Mouse (Mus musculus): Measurements from ENCODE around the gene Tex264. TPM values are rescaled to one million over a fixed set of nuclear protein-coding genes. Genes with fewer than 3 reads are reported as not detected.

Gene Tex264
- polyA plus RNA-seq, 1 experiment from 2014 or later: 79.7 TPM

DNA sequence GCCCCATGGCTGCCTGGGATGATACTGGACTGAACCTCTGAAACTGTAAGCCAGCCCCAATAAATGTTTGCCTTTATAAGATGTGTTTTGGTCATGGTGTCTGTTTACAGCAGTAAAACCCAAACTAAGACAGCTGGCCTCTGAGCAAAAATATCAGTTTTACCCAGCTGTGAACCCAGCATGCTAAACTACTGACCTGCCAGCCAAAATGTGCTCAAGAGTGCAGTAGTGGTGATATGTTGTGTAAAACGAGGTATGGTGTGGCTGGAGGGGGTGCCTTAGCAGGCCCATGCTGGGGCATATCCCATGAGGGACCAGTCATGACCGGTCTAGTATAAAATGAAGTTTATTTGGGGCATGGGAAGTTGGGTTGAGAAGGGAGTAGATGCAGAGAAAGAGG lies 71.8 kb downstream of the Tex264 start:
- ATAC-seq (ENCODE audit: low FRiP score, low TSS enrichment) (no peak), DNase-seq (ENCODE audit: low spot score) (no peak)
- no peak overlapping the region for H3K9ac ChIP-seq (ENCODE audit: low read length)
- no peak overlapping the region for H3K4me2 ChIP-seq (replicated peaks; ENCODE audit: low read depth)
- no peak overlapping the region for H3K4me3 ChIP-seq (ENCODE audit: low read depth, low read length)
- no peaks in the 10 kb centered on the region for H3K9me3 ChIP-seq (ENCODE audit: control insufficient read depth, low read length)
- no peaks in the 10 kb centered on the region for H3K27me3 ChIP-seq (ENCODE audit: control insufficient read depth, insufficient read depth, low read length)
- H3K36me3 ChIP-seq (ENCODE audit: control insufficient read depth, insufficient read depth, low read length): no peaks in the 10 kb centered on the region
- WGBS: 43% methylated on average over 2 of the region's 2 CpGs
- TF ChIP-seq EP300 (optimal IDR thresholded peaks at IDR 0.05) (no peak), CTCF (IDR thresholded peaks at IDR 0.05; ENCODE audit: low read depth) (no peak)
- no peak overlapping the region for H3K27ac ChIP-seq (replicated peaks)
- no peaks in the 10 kb centered on the region for H3K4me1 ChIP-seq (replicated peaks; ENCODE audit: control insufficient read depth, insufficient read depth)

DNA sequence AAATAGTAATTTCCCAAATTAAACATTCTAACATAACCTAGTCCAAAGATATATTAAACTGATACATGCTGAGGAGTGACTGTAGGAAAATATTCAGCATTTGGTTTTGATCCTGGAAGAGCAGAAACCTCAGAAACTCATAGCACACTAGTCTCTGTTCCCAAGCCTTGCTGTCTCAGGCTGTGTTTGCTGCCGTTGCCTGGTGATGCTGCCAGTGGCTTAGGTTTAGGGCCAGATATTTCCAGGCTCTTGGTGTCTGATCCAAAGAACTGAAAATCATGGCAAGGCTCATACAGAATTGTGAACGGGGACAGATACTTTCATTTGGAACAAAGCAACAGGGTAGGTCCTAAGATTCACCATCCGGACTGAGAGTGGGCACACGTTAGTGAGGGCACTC lies 75.0 kb downstream of the Tex264 start:
- DNase-seq (ENCODE audit: low spot score) (no peak), ATAC-seq (ENCODE audit: low FRiP score, low TSS enrichment) (no peak)
- Histone ChIP-seq H3K9me3 (ENCODE audit: control insufficient read depth, low read length) (no peaks in the 10 kb centered on the region), H3K27ac (replicated peaks) (no peak overlapping the region), H3K4me1 (replicated peaks; ENCODE audit: control insufficient read depth, insufficient read depth) (no peaks in the 10 kb centered on the region), H3K9ac (ENCODE audit: low read length) (no peak overlapping the region), H3K4me2 (replicated peaks; ENCODE audit: low read depth) (no peak overlapping the region), H3K36me3 (ENCODE audit: control insufficient read depth, insufficient read depth, low read length) (no peaks in the 10 kb centered on the region), H3K27me3 (ENCODE audit: control insufficient read depth, insufficient read depth, low read length) (no peaks in the 10 kb centered on the region), H3K4me3 (ENCODE audit: low read depth, low read length) (no peak overlapping the region)
- WGBS: 85% methylated on average over 4 of the region's 4 CpGs
- no peak for TF ChIP-seq EP300 (optimal IDR thresholded peaks at IDR 0.05)
- TF ChIP-seq CTCF (IDR thresholded peaks at IDR 0.05; ENCODE audit: low read depth): no peak

Other genes with a start within 250 kb of the Tex264 start
- gene Acy1, start 247.6 kb downstream of the Tex264 start, polyA plus RNA-seq (2015; fragmentation: Nextera tagmentation; extraction: Ambion mirVana): 20.7 and 23.9 TPM in 2 replicates
- 39.0 and 46.0 TPM in 2 replicates for gene Abhd14b, start 238.5 kb downstream of the Tex264 start, polyA plus RNA-seq (2015; fragmentation: Nextera tagmentation; extraction: Ambion mirVana)
- 23.1 and 23.2 TPM in 2 replicates for gene Abhd14a, start 238.2 kb downstream of the Tex264 start, polyA plus RNA-seq (2015; fragmentation: Nextera tagmentation; extraction: Ambion mirVana)
- 16.8 and 20.3 TPM in 2 replicates for gene Pcbp4, start 232.6 kb downstream of the Tex264 start, polyA plus RNA-seq (2015; fragmentation: Nextera tagmentation; extraction: Ambion mirVana)
- gene Gpr62, start 220.0 kb downstream of the Tex264 start, polyA plus RNA-seq (2015; fragmentation: Nextera tagmentation; extraction: Ambion mirVana): 0.15 and 0.23 TPM in 2 replicates
- 22.4 and 23.3 TPM in 2 replicates for gene Rrp9, start 210.0 kb downstream of the Tex264 start, polyA plus RNA-seq (2015; fragmentation: Nextera tagmentation; extraction: Ambion mirVana)
- 5.8 TPM in 2 replicates for gene Parp3, start 209.0 kb downstream of the Tex264 start, polyA plus RNA-seq (2015; fragmentation: Nextera tagmentation; extraction: Ambion mirVana)
- gene Iqcf1, start 186.0 kb downstream of the Tex264 start, polyA plus RNA-seq (2015; fragmentation: Nextera tagmentation; extraction: Ambion mirVana): not detected in 2 replicates
- not detected in 2 replicates for gene Iqcf5, start 171.4 kb downstream of the Tex264 start, polyA plus RNA-seq (2015; fragmentation: Nextera tagmentation; extraction: Ambion mirVana)
- gene Iqcf3, start 124.3 kb downstream of the Tex264 start, polyA plus RNA-seq (2015; fragmentation: Nextera tagmentation; extraction: Ambion mirVana): not detected in 2 replicates
- gene Iqcf4, start 114.9 kb downstream of the Tex264 start, polyA plus RNA-seq (2015; fragmentation: Nextera tagmentation; extraction: Ambion mirVana): not detected in 2 replicates
- gene Iqcf6, start 59.3 kb downstream of the Tex264 start, polyA plus RNA-seq (2015; fragmentation: Nextera tagmentation; extraction: Ambion mirVana): not detected in 2 replicates
- 0.11 TPM in 1 of 2 replicates, not detected in the other for gene Grm2, start 29.8 kb downstream of the Tex264 start, polyA plus RNA-seq (2015; fragmentation: Nextera tagmentation; extraction: Ambion mirVana)
- 1.6 and 1.9 TPM in 2 replicates for gene Rad54l2, start 103.3 kb upstream of the Tex264 start, polyA plus RNA-seq (2015; fragmentation: Nextera tagmentation; extraction: Ambion mirVana)
- 4.3 and 4.5 TPM in 2 replicates for gene Dcaf1, start 135.9 kb upstream of the Tex264 start, polyA plus RNA-seq (2015; fragmentation: Nextera tagmentation; extraction: Ambion mirVana)
- gene Rbm15b, start 201.5 kb upstream of the Tex264 start, polyA plus RNA-seq (2015; fragmentation: Nextera tagmentation; extraction: Ambion mirVana): 3.8 and 4.7 TPM in 2 replicates
- 370 and 385 TPM in 2 replicates for gene Manf, start 206.1 kb upstream of the Tex264 start, polyA plus RNA-seq (2015; fragmentation: Nextera tagmentation; extraction: Ambion mirVana)